Mouse (Mus musculus) thymus, adult 2 months (tissue): ENCODE measurements around the gene Ap3b2.

ENCODE experiments used
- CTCF ChIP-seq: fragments of 200-500 bp; IDR thresholded peaks from 2 replicates; pipeline ENCODE4 v1.5.1; 2012; ENCODE audit warnings: mild to moderate bottlenecking, control low read depth, low read length, moderate library complexity, borderline replicate concordance; ENCODE audit not compliant: control insufficient read depth, poor library complexity, insufficient read depth; ENCODE audit errors: extremely low read depth
- POLR2A ChIP-seq: fragments of 200-500 bp; IDR thresholded peaks from 2 replicates; pipeline ENCODE4 v1.6.1; 2012; ENCODE audit warnings: mild to moderate bottlenecking, low read length, control low read depth, moderate library complexity; ENCODE audit not compliant: control insufficient read depth, poor library complexity, insufficient read depth; ENCODE audit errors: extremely low read depth

- TF ChIP-seq CTCF: no peak
- TF ChIP-seq POLR2A: no peak
These were observed 42.8 kb upstream of the Ap3b2 start for GRCm38 (mm10) chr7:81536478-81536877.
